Mouse (Mus musculus) midbrain, embryonic 16.5 days (tissue): Measurements from ENCODE around the gene Prrc2c. TPM values are rescaled to one million over a fixed set of nuclear protein-coding genes. Genes with fewer than 3 reads are reported as not detected.
"Not testable (repeated sequence)": the region's sequence is repeated elsewhere in the genome, so short reads cannot be mapped to it uniquely, and the experiment has no call there.

ENCODE experiments used
- ATAC-seq: fragments of 200-750 bp; cut with Nextera tagmentation; 2 replicates; pipeline ENCODE4 v1.8.0; 2017; ENCODE audit warnings: moderate TSS enrichment
- H3K27ac ChIP-seq: fragments of 300-500 bp; sonication (generic); 2 replicates; pipeline ENCODE4 v1.5.1; 2014; ENCODE audit warnings: mild to moderate bottlenecking, low read length, mixed read lengths
- H3K27me3 ChIP-seq: fragments of 300-500 bp; sonication (generic); 2 replicates; pipeline ENCODE4 v1.6.1; 2014; ENCODE audit warnings: low read depth, low read length, mixed read lengths; ENCODE audit not compliant: control insufficient read depth, insufficient read depth
- H3K36me3 ChIP-seq: fragments of 300-500 bp; sonication (generic); 2 replicates; pipeline ENCODE4 v1.6.1; 2014; ENCODE audit warnings: mild to moderate bottlenecking, low read length, moderate library complexity, mixed read lengths; ENCODE audit not compliant: control insufficient read depth, insufficient read depth
- H3K4me1 ChIP-seq: fragments of 300-500 bp; sonication (generic); 2 replicates; pipeline ENCODE4 v1.6.1; 2014; ENCODE audit warnings: mild to moderate bottlenecking, low read length, mixed read lengths; ENCODE audit not compliant: control insufficient read depth, insufficient read depth
- H3K4me2 ChIP-seq: fragments of 300-500 bp; sonication (generic); 2 replicates; pipeline ENCODE4 v1.6.1; 2014; ENCODE audit warnings: mild to moderate bottlenecking, low read length, mixed read lengths
- H3K4me3 ChIP-seq: fragments of 300-500 bp; sonication (generic); 2 replicates; pipeline ENCODE4 v1.5.1; 2014; ENCODE audit warnings: low read depth, mild to moderate bottlenecking, low read length, moderate library complexity, mixed read lengths
- H3K9ac ChIP-seq: fragments of 300-500 bp; sonication (generic); 2 replicates; pipeline ENCODE4 v1.6.1; 2014; ENCODE audit warnings: low read depth, low read length, mixed read lengths
- H3K9me3 ChIP-seq: fragments of 300-500 bp; sonication (generic); replicated peaks from 2 replicates; pipeline ENCODE4 v1.6.1; 2014; ENCODE audit warnings: mild to moderate bottlenecking, low read length, mixed read lengths; ENCODE audit not compliant: control insufficient read depth, poor library complexity, severe bottlenecking
- WGBS: fragments of 180-500 bp; shearing (Covaris S2); extraction: QIAGEN DNeasy Blood & Tissue Kit; methylation state at CpG from one replicate; pipeline ENCODE4 v1.1.7; 2014; 5-methylcytosine and 5-hydroxymethylcytosine counted together
- microRNA-seq: library from miRNA; unstranded; fragments of <30 nt; microRNA quantifications from one replicate; pipeline ENCODE4, GENCODE M21; 2017
- polyA plus RNA-seq: library from polyadenylated mRNA; unstranded; fragments of >200 nt; fragmentation: Nextera tagmentation; extraction: Ambion mirVana; gene quantifications from 2 replicates; pipeline ENCODE4 v1.2.1, GENCODE M21; 2015

The Prrc2c gene
- polyA plus RNA-seq, 1 experiment from 2014 or later, result 121 TPM

DNA sequence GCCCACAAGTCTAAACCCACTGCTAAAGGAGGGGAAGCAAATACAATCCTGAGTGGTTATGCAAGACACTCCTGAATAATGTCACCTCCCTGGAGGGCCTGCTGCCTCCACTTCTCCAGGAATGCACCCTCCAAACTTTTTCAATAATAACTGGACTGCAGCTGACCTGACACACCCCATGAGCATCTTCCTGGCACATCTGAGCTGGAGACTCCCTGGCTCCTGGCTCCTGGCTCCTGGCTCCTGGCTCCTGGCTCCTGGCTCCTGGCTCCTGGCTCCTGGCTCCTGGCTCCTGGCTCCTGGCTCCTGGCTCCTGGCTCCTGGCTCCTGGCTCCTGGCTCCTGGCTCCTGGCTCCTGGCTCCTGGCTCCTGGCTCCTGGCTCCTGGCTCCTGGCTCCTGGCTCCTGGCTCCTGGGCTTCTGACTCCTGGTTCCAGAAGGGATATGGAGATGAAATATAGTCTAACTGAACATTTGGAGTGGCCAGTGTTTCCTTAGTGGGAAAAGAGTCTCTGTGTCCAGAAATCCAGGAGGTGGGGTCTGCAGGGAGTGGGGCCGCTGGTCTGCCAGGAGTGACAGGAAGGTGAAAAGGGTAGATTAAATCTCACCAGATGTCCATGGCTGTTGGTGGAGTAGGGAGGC lies 104.9 kb downstream of the Prrc2c start:
- H3K9ac ChIP-seq, ATAC-seq, H3K4me1 ChIP-seq, H3K4me3 ChIP-seq, H3K4me2 ChIP-seq, H3K36me3 ChIP-seq, H3K27me3 ChIP-seq, H3K9me3 ChIP-seq, H3K27ac ChIP-seq: not testable (repeated sequence)
- 90% methylated on average over 1 of the region's 1 CpGs for WGBS

DNA sequence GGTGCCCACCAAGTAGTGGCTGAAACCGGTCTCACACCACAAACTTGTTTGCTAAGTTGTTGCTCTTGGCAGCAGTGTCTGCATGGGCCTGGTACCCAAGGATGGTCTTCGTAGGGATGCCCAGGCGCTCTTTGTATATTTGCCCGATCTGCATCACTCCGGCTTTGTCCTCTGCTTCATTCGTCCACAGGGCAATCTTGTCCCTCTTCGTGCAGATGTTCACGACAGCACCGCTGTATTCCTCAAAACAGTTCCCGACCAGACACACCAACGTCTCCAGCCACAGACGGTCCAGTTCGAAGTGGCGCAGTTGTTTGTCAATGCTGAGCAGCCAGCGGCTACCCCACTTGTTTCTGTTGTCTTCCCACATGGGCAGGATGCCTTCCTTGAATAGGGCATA lies 112.0 kb downstream of the Prrc2c start:
- H3K4me3 ChIP-seq, H3K36me3 ChIP-seq, H3K27ac ChIP-seq, H3K27me3 ChIP-seq, H3K4me1 ChIP-seq, ATAC-seq, H3K9ac ChIP-seq, H3K9me3 ChIP-seq, H3K4me2 ChIP-seq: not testable (repeated sequence)
- WGBS, result 94% methylated on average over 15 of the region's 15 CpGs

DNA sequence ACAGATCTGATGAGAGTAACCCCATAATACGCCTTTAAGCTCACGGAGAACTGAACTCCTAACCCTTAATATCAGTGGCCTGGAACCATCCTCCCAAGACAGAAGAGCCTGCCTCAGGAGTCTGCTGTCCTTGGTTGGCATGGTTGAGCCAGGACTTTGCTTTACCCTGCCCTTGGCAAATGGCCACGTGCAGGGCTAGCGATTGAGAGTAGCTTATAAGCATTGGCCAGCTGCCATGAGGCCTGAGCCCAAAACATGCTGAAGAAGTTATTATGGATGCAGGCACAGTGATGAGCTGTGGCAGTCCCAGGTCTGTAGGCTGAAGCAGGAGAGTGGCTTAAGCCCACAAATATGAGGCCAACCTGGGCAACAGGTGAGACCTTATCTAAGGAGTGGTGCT lies 112.5 kb downstream of the Prrc2c start:
- not testable (repeated sequence) for ATAC-seq, H3K4me2 ChIP-seq, H3K27me3 ChIP-seq, H3K36me3 ChIP-seq, H3K4me3 ChIP-seq, H3K9ac ChIP-seq, H3K9me3 ChIP-seq, H3K4me1 ChIP-seq, H3K27ac ChIP-seq
- WGBS, result 87% methylated on average over 4 of the region's 4 CpGs

DNA sequence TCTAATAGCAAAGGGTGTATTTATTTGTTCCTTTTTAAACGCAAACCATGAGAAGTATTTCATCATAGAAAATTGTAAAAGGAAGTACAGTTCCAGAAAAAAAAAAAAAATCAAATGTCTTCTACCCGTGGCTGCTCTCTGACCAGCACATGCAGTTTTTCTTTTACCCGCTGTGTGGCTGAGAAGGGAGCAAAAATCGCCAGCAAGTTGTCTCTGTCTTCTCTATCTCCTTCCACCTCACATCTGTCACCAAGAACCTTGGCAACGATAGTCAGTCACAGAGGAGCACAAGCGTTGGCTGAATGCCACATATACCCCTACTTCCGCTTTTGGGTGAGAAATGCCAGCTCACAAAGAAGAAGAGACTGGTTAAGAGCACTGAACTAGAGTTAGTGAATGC lies 115.1 kb downstream of the Prrc2c start:
- H3K9ac ChIP-seq, result no peak overlapping the region
- H3K27me3 ChIP-seq, result no peaks in the 10 kb centered on the region
- no peaks in the 10 kb centered on the region for H3K9me3 ChIP-seq
- no peaks in the 10 kb centered on the region for H3K4me1 ChIP-seq
- no peak overlapping the region for H3K4me3 ChIP-seq
- H3K27ac ChIP-seq, result no peak overlapping the region
- ATAC-seq, result no peak
- no peak overlapping the region for H3K4me2 ChIP-seq
- WGBS, result 69% methylated on average over 7 of the region's 7 CpGs
- H3K36me3 ChIP-seq, result no peaks in the 10 kb centered on the region

DNA sequence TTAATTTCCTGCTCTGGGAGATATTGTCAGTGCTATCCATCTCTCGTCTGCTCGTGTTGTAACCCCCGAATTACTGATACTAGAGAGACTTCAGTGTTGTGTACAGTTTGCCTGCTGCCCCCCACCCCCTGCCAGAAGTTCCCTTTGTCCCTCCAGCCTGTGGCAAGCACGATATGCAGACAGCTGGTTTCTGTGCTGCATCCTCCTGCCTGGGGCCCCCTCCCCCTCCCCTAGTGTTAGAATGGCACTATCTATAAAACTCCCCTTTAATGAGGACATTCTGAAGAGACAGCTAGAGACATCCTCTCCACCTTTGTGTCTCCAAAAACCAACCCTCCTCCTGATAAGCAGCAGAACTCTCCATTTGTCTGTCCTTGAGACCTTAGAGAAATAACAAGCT lies 116.5 kb downstream of the Prrc2c start:
- no peak for ATAC-seq

More for the DNA sequence above, 116.5 kb downstream of the Prrc2c start:
- Histone ChIP-seq H3K27me3 (no peaks in the 10 kb centered on the region), H3K4me1 (no peaks in the 10 kb centered on the region), H3K36me3 (no peaks in the 10 kb centered on the region), H3K9me3 (no peaks in the 10 kb centered on the region), H3K9ac (no peak overlapping the region), H3K4me3 (no peak overlapping the region), H3K4me2 (no peak overlapping the region), H3K27ac (no peak overlapping the region)
- WGBS, result 41% methylated on average over 4 of the region's 4 CpGs

Small RNA genes lying within 50 kb of the gene (microRNA-seq; reads per million reads assigned to microRNA genes)
- not detected for gene Gm27616

Other genes with a start within 250 kb of the Prrc2c start
- gene Mettl13, start 192.0 kb downstream of the Prrc2c start, polyA plus RNA-seq, result 18.0 and 20.1 TPM in 2 replicates
- gene Vamp4, start 170.0 kb downstream of the Prrc2c start, polyA plus RNA-seq, result 87.6 and 88.8 TPM in 2 replicates
- not detected in 2 replicates for gene Myoc, start 101.4 kb downstream of the Prrc2c start, polyA plus RNA-seq
- not detected in 2 replicates for gene Myocos, start 82.3 kb downstream of the Prrc2c start, polyA plus RNA-seq
- 0.38 and 0.81 TPM in 2 replicates for gene Fmo4, start 73.4 kb upstream of the Prrc2c start, polyA plus RNA-seq
- 23.0 and 32.3 TPM in 2 replicates for gene Fmo1, start 126.1 kb upstream of the Prrc2c start, polyA plus RNA-seq
- 0.24 and 0.26 TPM in 2 replicates for gene Fmo2, start 158.2 kb upstream of the Prrc2c start, polyA plus RNA-seq
- not detected in 2 replicates for gene Fmo6, start 197.0 kb upstream of the Prrc2c start, polyA plus RNA-seq
- not detected in 2 replicates for gene Fmo3, start 244.0 kb upstream of the Prrc2c start, polyA plus RNA-seq